Mouse (Mus musculus) stomach, postnatal 0 days (tissue): Measurements from ENCODE around the gene Veph1. TPM values are rescaled to one million over a fixed set of nuclear protein-coding genes. Genes with fewer than 3 reads are reported as not detected.
A peak's percentile ranks its signal among the peaks of the same experiment; 100 is the strongest.

ENCODE experiments used
- ATAC-seq: fragments of 200-750 bp; cut with Nextera tagmentation; 2 replicates; pipeline ENCODE4 v1.8.0; 2017; ENCODE audit not compliant: low FRiP score, low TSS enrichment
- DNase-seq: peaks from one replicate; pipeline ENCODE4 v3.0.0-alpha.2; 2016; ENCODE audit warnings: low spot score
- H3K27ac ChIP-seq: fragments of 300-500 bp; sonication (generic); replicated peaks from 2 replicates; pipeline ENCODE4 v1.5.1; 2014; ENCODE audit warnings: mild to moderate bottlenecking, control low read depth
- H3K27me3 ChIP-seq: fragments of 300-500 bp; sonication (generic); 2 replicates; pipeline ENCODE4 v1.6.1; 2014; ENCODE audit warnings: low read length; ENCODE audit not compliant: control insufficient read depth, insufficient read depth
- H3K36me3 ChIP-seq: fragments of 300-500 bp; sonication (generic); 2 replicates; pipeline ENCODE4 v1.6.1; 2014; ENCODE audit warnings: low read length, mixed read lengths; ENCODE audit not compliant: control insufficient read depth, insufficient read depth
- H3K4me1 ChIP-seq: fragments of 300-500 bp; sonication (generic); replicated peaks from 2 replicates; pipeline ENCODE4 v1.6.1; 2014; ENCODE audit warnings: antibody characterized with exemption; ENCODE audit not compliant: control insufficient read depth, insufficient read depth
- H3K4me2 ChIP-seq: fragments of 300-500 bp; sonication (generic); replicated peaks from 2 replicates; pipeline ENCODE4 v1.6.1; 2014; ENCODE audit warnings: low read depth, mild to moderate bottlenecking, control low read depth, moderate library complexity
- H3K4me3 ChIP-seq: fragments of 300-500 bp; sonication (generic); 2 replicates; pipeline ENCODE4 v1.5.1; 2014; ENCODE audit warnings: low read depth, low read length, control low read depth
- H3K9ac ChIP-seq: fragments of 300-500 bp; sonication (generic); 2 replicates; pipeline ENCODE4 v1.6.1; 2014; ENCODE audit warnings: mild to moderate bottlenecking, low read length, control low read depth, mixed read lengths
- H3K9me3 ChIP-seq: fragments of 300-500 bp; sonication (generic); 2 replicates; pipeline ENCODE4 v1.6.1; 2016; ENCODE audit warnings: low read length; ENCODE audit not compliant: control insufficient read depth
- CTCF ChIP-seq: IDR thresholded peaks from 2 replicates; pipeline ENCODE4 v1.5.1; 2016; ENCODE audit warnings: antibody characterized with exemption, low read depth, mild to moderate bottlenecking, moderate library complexity
- EP300 ChIP-seq: optimal IDR thresholded peaks from 2 replicates; pipeline ENCODE3; 2016; ENCODE audit warnings: antibody characterized with exemption
- WGBS: fragments of 180-500 bp; shearing (Covaris S2); extraction: QIAGEN DNeasy Blood & Tissue Kit; methylation state at CpG from one replicate; pipeline ENCODE4 v1.1.7; 2014; 5-methylcytosine and 5-hydroxymethylcytosine counted together
- polyA plus RNA-seq: library from polyadenylated mRNA; unstranded; fragments of >200 nt; fragmentation: Nextera tagmentation; extraction: Ambion mirVana; gene quantifications from 2 replicates; pipeline ENCODE4 v1.2.1, GENCODE M21; 2015

Veph1 gene
- polyA plus RNA-seq, 1 experiment from 2014 or later: 0.02 TPM

- no peaks in the 10 kb centered on the region for H3K27me3 ChIP-seq
- H3K27ac ChIP-seq: no peak overlapping the region
- H3K9me3 ChIP-seq: no peaks in the 10 kb centered on the region
- ATAC-seq: no peak
- WGBS: 92% methylated on average over 1 of the region's 1 CpGs
- no peak overlapping the region for H3K9ac ChIP-seq
- no peak for DNase-seq
- no peak overlapping the region for H3K4me3 ChIP-seq
- no peaks in the 10 kb centered on the region for H3K36me3 ChIP-seq
- TF ChIP-seq CTCF (no peak), EP300 (no peak)
- H3K4me1 ChIP-seq: no peaks in the 10 kb centered on the region
- H3K4me2 ChIP-seq: no peak overlapping the region
These were observed 226.4 kb downstream of the Veph1 start for GRCm38 (mm10) chr3:66070274-66070673.

- no peak for TF ChIP-seq EP300
- peak; percentile 37; the same call in 1 of the 2 replicates for TF ChIP-seq CTCF
These were observed 232.8 kb downstream of the Veph1 start for GRCm38 (mm10) chr3:66063881-66064280.

GRCm38 (mm10) chr3:66056912-66057311 is 239.7 kb downstream of the Veph1 start:
- Histone ChIP-seq H3K36me3 (no peaks in the 10 kb centered on the region), H3K27me3 (no peaks in the 10 kb centered on the region), H3K9ac (no peak overlapping the region), H3K4me1 (no peaks in the 10 kb centered on the region), H3K4me3 (no peak overlapping the region), H3K27ac (no peak overlapping the region), H3K4me2 (no peak overlapping the region), H3K9me3 (no peaks in the 10 kb centered on the region)
- ATAC-seq (no peak), DNase-seq (no peak)
- TF ChIP-seq CTCF (no peak), EP300 (no peak)
- 93% methylated on average over 16 of the region's 16 CpGs for WGBS

More at GRCm38 (mm10) chr3:66063881-66064280, 232.8 kb downstream of the Veph1 start:
- no peaks in the 10 kb centered on the region for H3K4me1 ChIP-seq
- 45% methylated on average over 6 of the region's 6 CpGs for WGBS
- H3K4me3 ChIP-seq: no peak overlapping the region
- H3K36me3 ChIP-seq: no peaks in the 10 kb centered on the region
- DNase-seq (no peak), ATAC-seq (no peak)
- H3K9me3 ChIP-seq: no peaks in the 10 kb centered on the region
- H3K27ac ChIP-seq: no peak overlapping the region
- H3K9ac ChIP-seq: no peak overlapping the region
- H3K4me2 ChIP-seq: no peak overlapping the region
- no peaks in the 10 kb centered on the region for H3K27me3 ChIP-seq

- no peak for ATAC-seq
- no peak overlapping the region for H3K9ac ChIP-seq
- H3K27ac ChIP-seq: no peak overlapping the region
- H3K9me3 ChIP-seq: no peaks in the 10 kb centered on the region
- no peaks in the 10 kb centered on the region for H3K36me3 ChIP-seq
- no peak overlapping the region for H3K4me3 ChIP-seq
- no peak for TF ChIP-seq CTCF
- TF ChIP-seq EP300: no peak
- no peaks in the 10 kb centered on the region for H3K27me3 ChIP-seq
- no peak for DNase-seq
- no peak overlapping the region for H3K4me2 ChIP-seq
- H3K4me1 ChIP-seq: no peaks in the 10 kb centered on the region
- WGBS: 94% methylated on average over 7 of the region's 7 CpGs
These were observed 241.0 kb downstream of the Veph1 start for GRCm38 (mm10) chr3:66055652-66056051.

- ATAC-seq (no peak), DNase-seq (no peak)
- Histone ChIP-seq H3K9ac (no peak overlapping the region), H3K4me1 (no peaks in the 10 kb centered on the region), H3K36me3 (no peaks in the 10 kb centered on the region), H3K4me3 (no peak overlapping the region), H3K27me3 (no peaks in the 10 kb centered on the region), H3K9me3 (no peaks in the 10 kb centered on the region), H3K27ac (no peak overlapping the region), H3K4me2 (no peak overlapping the region)
- WGBS: 48% methylated on average over 10 of the region's 10 CpGs
- TF ChIP-seq EP300: no peak
- no peak for TF ChIP-seq CTCF
These were observed 246.3 kb downstream of the Veph1 start for GRCm38 (mm10) chr3:66050092-66050886.

- Histone ChIP-seq H3K9me3 (no peaks in the 10 kb centered on the region), H3K4me2 (no peak overlapping the region), H3K4me3 (no peak overlapping the region), H3K4me1 (no peaks in the 10 kb centered on the region), H3K9ac (no peak overlapping the region), H3K36me3 (no peaks in the 10 kb centered on the region), H3K27ac (no peak overlapping the region), H3K27me3 (no peaks in the 10 kb centered on the region)
- 23% methylated on average over 5 of the region's 5 CpGs for WGBS
- DNase-seq (no peak), ATAC-seq (no peak)
- TF ChIP-seq CTCF: no peak
These were observed 255.7 kb downstream of the Veph1 start for GRCm38 (mm10) chr3:66040857-66041494.
